Mouse (Mus musculus) liver, embryonic 18 days (tissue): ENCODE data around the gene Lasp1. TPM values are rescaled to one million over a fixed set of nuclear protein-coding genes. Genes with fewer than 3 reads are reported as not detected.

ENCODE experiments used
- polyA plus RNA-seq: library from polyadenylated mRNA; depleted of rRNA; stranded (reverse); fragments of >200 nt; gene quantifications from 2 replicates; pipeline ENCODE4 v1.2.3, GENCODE M21; 2012; rRNA removed

Gene Lasp1
- polyA plus RNA-seq, result 26.2 and 29.9 TPM in 2 replicates

DNA sequence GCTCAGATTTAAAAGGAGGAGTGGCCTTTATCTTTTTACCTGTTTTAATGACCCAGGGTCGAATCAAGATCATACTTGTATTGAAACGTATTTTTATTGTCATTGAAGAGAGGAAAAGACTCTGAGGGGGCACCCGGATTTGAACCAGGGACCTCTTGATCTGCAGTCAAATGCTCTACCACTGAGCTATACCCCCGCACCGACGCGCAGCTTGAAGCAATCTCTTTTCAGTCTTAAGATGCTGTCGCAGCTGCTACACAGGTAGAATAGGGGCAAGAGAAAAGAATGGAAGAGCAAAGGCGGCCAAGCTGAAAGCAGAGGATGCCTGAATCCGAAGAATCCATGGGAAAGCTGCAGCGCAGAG lies at the start of gene Lasp1:
Gene Lasp1 (plus strand): TSS at position 219 of the 364 bp plus-strand sequence.

GRCm38 (mm10) chr11:97766154-97766881 lies 32.5 kb upstream of the Lasp1 start, which contains the start of gene Cwc25:
Cwc25 (minus strand) TSS chr11:97766556.

DNA sequence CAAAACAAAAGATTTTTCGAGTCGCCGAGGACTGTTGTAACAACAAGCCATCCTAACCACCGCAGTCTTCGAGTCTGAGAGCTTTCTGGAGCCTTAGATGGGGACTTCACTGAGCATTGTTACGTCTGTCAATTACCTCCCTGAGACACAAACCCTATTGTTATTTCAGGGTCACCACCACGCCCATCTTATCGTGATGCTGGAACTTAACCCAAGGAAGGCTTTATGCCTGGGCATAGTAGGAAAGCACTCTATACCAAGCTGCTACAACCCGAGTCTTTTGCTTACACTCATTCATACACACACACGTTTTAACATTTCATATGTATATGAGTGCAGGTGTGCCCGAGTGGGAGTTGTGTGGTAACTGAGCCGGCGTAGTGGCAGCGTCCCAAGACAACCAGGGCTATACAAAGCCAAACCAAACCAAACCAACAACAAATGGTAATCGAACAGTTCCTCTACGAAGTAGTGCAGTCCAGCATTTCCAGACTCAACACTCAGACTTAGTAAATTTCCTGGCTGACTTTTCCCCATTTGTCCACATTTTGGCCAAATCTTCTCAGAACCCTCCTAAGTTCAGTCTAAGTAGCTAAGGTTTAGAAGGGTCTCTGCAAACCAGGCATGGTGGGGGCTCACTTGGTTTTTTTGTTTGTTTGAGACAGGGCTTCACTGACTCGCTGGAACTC lies 22.8 kb upstream of the Lasp1 start, which contains the start of gene 1700001P01Rik:
Gene 1700001P01Rik (minus strand): TSS at position 111 of the 689 bp plus-strand sequence.

DNA sequence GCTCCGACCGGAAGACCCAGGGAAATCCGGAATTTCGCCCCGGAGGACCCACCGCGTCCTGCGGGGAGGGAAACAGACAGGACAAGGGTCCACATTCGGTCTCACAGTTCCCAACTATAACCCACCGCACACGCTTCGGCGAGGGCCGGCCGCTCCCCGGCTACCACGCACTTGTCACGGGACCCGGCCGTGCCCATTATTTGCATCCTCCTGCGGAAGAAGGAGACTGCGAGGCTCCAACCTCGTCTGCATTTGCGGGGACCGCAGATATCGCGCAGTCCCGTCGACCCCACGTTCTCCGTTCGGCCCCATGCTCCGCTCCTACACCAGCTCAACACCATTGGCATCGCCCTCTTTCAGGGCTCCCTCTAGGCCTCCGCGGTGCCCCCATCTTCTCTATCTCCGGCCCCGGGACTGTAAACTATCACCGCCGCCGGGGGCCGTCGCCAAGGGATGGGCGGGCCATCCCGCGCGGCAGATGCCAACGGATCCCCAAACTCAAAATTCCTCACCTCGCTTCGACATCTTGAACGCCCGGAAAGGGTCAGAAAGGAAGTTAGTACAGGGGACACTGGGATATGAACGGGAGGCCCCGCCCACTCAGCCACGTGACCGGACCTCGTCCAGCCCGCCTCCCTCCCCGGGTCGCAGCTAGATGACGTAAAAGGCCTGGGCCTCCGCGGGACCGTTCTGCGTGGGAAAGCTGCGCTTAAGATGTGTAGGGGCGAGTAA lies 16.8 kb upstream of the Lasp1 start, which contains the start of gene Rpl23:
Gene Rpl23 (minus strand): TSS at position 606 of the 732 bp plus-strand sequence.

DNA sequence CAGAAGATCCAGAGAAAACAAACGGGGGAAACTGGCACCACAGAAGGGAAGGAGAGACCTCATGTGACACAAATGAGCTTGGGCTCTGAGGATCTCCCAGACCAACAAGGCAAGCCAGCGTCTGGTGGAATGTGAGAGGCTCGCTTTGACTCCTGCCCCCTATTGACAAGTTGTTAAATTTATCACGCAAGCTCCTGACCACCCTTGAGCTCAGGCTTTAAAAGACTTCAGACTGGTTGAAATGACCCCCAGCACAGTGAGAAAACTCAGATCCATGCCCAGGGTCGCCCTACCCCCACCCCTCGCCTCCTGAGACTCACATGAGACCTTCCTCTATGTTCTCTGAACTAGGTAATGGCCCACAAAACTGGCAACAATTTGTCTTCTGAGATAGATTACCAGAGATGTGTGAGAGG lies 41.7 kb downstream of the Lasp1 start, which contains the start of gene B230217C12Rik:
Gene B230217C12Rik (plus strand): TSS at position 242 of the 416 bp plus-strand sequence.

GRCm38 (mm10) chr11:97883918-97884600 lies 85.3 kb downstream of the Lasp1 start, which contains the start of gene Fbxo47:
Fbxo47 (minus strand) TSS chr11:97884154.

Other genes starting within 250 kb of the Lasp1 start
- gene Srcin1, start 222.8 kb upstream of the Lasp1 start, polyA plus RNA-seq, result 0.05 and 0.07 TPM in 2 replicates
- 0.79 and 0.83 TPM in 2 replicates for gene Epop, start 169.3 kb upstream of the Lasp1 start, polyA plus RNA-seq
- 2.2 and 2.8 TPM in 2 replicates for gene Mllt6, start 135.6 kb upstream of the Lasp1 start, polyA plus RNA-seq
- 23.1 and 25.8 TPM in 2 replicates for gene Cisd3, start 113.2 kb upstream of the Lasp1 start, polyA plus RNA-seq
- gene Pcgf2, start 98.5 kb upstream of the Lasp1 start, polyA plus RNA-seq, result 9.7 and 14.6 TPM in 2 replicates
- 166 and 173 TPM in 2 replicates for gene Psmb3, start 95.6 kb upstream of the Lasp1 start, polyA plus RNA-seq
- gene Pip4k2b, start 54.3 kb upstream of the Lasp1 start, polyA plus RNA-seq, result 4.7 and 5.1 TPM in 2 replicates
- gene Cwc25, start 32.4 kb upstream of the Lasp1 start, polyA plus RNA-seq, result 6.0 and 6.5 TPM in 2 replicates
- gene 1700001P01Rik, start 23.1 kb upstream of the Lasp1 start, polyA plus RNA-seq, result 0.05 TPM in 1 of 2 replicates, not detected in the other
- gene Rpl23, start 16.6 kb upstream of the Lasp1 start, polyA plus RNA-seq, result 465 and 506 TPM in 2 replicates
- gene B230217C12Rik, start 41.8 kb downstream of the Lasp1 start, polyA plus RNA-seq, result 0.22 and 0.30 TPM in 2 replicates
- gene Fbxo47, start 85.2 kb downstream of the Lasp1 start, polyA plus RNA-seq, result 0.24 and 0.28 TPM in 2 replicates
- 0.76 and 0.85 TPM in 2 replicates for gene Plxdc1, start 187.4 kb downstream of the Lasp1 start, polyA plus RNA-seq
- 3.9 and 5.6 TPM in 2 replicates for gene Arl5c, start 197.2 kb downstream of the Lasp1 start, polyA plus RNA-seq
- 0.65 and 0.72 TPM in 2 replicates for gene Cacnb1, start 224.0 kb downstream of the Lasp1 start, polyA plus RNA-seq
- gene Rpl19, start 227.7 kb downstream of the Lasp1 start, polyA plus RNA-seq, result 850 and 958 TPM in 2 replicates